Mouse (Mus musculus): ENCODE results near the gene Erh. TPM values are rescaled to one million over a fixed set of nuclear protein-coding genes. Genes with fewer than 3 reads are reported as not detected.

Gene Erh
- total RNA-seq, 2 experiments from 2014 or later: 34.4 to 44.6 TPM

DNA sequence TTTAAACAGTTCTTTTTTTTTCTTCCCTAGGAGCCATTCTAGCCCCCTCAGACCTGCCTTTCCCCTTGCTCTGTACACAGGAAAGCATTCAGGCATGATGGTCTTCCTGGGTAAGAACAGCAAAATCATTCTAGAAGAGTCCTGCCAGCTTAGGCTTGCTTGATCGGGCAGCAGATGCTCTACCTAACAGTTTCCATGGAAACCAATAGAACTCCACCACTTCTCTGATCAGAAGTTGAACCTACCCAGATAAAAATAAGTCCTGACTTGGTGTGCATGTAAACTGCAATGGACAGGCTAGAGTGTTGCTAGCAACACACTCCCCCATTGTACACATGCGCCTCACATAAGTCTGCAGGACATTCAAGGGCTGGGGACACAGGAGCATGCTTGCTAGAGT lies 39.9 kb downstream of the Erh start:
- no peak for TF ChIP-seq CTCF (conservative IDR thresholded peaks at IDR 0.05)
- DNase-seq (ENCODE audit: low spot score in 2 of 2): peak in 1 of 2 experiments; percentile 67
- no peak overlapping the region for H3K4me3 ChIP-seq
- H3K27ac ChIP-seq: peak overlapping the region; percentile 86

DNA sequence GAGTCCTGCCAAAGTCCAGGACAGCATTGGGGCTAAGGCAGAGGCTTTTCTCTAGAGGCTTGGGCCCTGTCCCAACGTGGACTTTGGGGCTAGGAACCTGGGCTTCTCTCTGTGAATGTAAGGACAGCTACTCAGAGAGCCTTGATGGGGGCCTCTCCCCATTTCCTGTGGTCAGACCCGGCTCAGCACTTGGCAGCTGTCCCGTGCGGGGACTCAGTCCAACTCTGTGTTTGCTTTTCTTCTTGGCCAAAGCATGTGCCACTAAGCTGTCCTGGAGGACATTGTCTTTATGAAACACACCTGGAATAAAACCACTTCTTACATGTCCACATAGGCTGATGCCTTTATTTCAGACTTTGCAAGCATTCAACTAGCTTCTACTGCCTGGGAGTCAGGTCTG lies 40.6 kb downstream of the Erh start:
- H3K4me3 ChIP-seq: no peak overlapping the region
- DNase-seq (ENCODE audit: low spot score in 2 of 2): no peak
- no peak for TF ChIP-seq CTCF (conservative IDR thresholded peaks at IDR 0.05)
- H3K27ac ChIP-seq: peak overlapping the region; percentile 86

DNA sequence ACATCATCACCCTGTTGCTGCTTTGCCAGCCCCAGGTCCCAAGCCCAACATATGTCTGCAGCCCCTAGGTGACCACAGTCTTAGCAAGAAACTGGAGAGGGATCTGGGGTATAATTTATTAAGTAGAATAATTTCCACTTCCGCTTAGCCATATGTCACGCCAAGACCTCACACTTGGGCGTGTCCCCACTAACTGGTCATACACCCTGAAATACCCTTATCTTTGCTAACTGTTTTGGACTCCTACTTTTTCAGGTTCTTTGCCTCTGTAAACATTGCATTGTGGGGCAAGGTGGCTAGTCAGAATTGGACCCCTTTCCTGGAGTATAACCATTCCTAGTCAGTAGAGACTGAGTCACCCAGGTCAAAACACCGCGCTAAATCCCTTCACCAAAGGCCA lies 41.7 kb downstream of the Erh start:
- Histone ChIP-seq H3K4me3 (no peak overlapping the region), H3K27ac (peak overlapping the region; percentile 86; the same call in 1 of the 2 replicates)
- DNase-seq (ENCODE audit: low spot score in 2 of 2): no peak
- TF ChIP-seq CTCF (conservative IDR thresholded peaks at IDR 0.05): no peak

DNA sequence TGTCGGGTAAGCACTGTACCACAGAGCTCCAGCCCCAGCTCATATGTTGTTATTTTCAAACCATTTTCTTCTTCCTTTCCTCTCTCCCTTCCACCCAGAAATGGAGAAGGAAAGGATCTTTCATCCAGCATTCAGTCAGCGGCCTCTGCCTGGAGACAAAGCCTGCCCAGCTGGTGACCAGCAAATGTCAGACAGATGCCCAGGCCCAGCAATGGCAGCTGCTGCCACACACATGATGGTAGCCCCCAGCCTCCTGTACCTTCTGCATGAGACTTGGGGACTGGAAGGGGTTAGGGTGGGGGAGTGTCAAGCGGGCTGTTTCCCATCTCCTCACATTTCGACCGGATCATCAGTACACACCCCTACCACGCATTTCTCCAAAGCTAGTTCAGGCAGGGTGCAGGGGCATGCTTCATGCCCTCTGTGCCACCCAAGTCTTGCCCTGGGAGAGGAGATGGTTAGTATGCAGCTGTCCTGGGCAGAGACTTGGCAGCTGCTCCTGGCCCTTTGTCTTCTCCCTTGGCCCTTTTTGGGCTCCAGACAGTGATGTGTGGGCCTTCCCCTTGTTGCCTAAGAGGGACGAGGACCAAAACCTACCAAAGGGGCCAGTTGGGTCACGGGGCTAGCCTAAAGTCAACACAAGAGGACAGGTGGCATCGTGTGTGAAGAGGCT lies 42.4 kb downstream of the Erh start:
- Histone ChIP-seq H3K27ac (peak overlapping the region; percentile 86), H3K4me3 (no peak overlapping the region)
- DNase-seq (ENCODE audit: low spot score in 2 of 2): no peak
- TF ChIP-seq CTCF (conservative IDR thresholded peaks at IDR 0.05): no peak

DNA sequence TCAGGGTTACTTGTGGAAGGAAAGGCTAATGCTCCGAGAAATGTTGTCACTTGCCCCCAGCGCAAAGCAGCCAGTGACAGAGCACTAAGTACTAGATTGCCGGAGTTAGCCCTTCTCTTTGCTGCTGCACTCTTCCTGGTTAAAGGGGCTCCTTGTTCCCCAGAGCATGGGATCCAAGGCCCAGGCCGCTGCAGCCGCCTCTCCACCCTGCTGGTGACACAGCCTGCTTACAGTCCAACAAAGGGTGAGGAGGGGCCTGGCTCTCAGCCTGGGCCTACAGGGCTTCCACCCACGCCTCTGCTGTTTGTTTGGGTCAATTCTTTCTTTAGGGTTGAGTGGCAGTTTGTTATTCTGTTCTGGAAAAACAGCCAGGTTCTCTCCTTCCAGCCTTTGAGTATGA lies 45.4 kb downstream of the Erh start:
- peak overlapping the region; percentile 88 for H3K27ac ChIP-seq
- no peak overlapping the region for H3K4me3 ChIP-seq
- peak; percentile 62 for TF ChIP-seq CTCF (conservative IDR thresholded peaks at IDR 0.05)
- DNase-seq (ENCODE audit: low spot score in 2 of 2): peak; percentile 42 to 69

DNA sequence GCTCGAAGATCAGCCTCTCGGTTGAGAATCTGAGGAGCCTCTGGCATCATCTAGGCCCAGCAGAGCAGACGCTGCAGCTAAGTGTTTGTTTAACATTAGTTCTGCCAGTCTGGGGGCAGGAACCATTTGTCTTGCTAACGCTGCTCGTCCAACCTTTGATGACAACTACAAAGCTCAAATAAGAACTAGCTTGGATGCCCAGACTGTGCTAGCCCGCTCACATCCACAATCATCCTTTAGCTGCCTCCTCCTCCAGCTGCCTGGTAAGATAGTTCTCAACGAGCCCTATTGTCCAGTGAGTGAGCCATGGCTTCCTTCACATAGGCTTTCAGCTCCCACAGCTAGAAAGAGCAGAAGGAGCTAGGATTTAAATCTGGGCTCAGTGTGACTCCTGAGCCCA lies 45.9 kb downstream of the Erh start:
- DNase-seq (ENCODE audit: low spot score in 2 of 2): no peak
- no peak for TF ChIP-seq CTCF (conservative IDR thresholded peaks at IDR 0.05)
- peak overlapping the region; percentile 88 for H3K27ac ChIP-seq
- no peak overlapping the region for H3K4me3 ChIP-seq

DNA sequence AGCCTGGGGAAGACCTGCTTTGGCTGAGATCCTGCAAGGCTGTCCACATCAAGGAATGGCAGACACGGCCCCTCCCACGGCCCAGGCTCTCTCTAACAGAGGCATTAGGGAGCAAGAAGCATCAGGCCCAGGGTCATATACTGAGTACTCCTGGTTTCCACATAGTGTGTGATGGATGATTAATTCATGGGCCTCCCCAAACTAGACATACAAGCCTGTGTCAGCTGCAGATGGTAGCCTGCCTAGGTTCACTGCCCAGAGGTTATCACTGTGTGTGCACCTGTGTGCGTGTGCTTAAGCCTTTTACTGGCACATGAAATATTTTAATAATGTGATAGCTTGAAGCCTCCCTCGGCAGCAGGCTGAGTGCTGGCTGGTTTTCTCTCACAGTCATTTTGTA lies 48.2 kb downstream of the Erh start:
- no peak for DNase-seq (ENCODE audit: low spot score in 2 of 2)
- no peak overlapping the region for H3K27ac ChIP-seq
- no peak for TF ChIP-seq CTCF (conservative IDR thresholded peaks at IDR 0.05)
- H3K4me3 ChIP-seq: no peak overlapping the region

DNA sequence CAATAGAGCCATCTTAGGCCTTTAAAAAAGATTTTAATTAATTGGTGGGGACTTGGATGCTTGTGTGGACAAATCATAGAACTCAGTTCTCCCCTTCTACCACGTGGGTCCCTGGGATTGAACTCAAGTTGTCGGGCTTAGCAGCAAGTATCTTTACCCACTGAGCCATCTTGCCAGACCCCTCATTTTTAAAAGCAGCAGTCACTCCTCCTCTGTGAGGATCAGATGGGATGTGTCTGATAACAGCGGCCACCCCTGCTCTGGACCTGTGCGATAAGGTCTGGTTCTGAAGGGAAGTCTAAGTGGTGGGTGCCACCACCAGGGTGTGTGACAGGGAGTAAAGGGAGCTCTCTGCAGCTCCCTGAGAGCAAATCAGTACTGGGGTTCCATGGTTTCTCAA lies 48.6 kb downstream of the Erh start:
- TF ChIP-seq CTCF (conservative IDR thresholded peaks at IDR 0.05): no peak
- no peak for DNase-seq (ENCODE audit: low spot score in 2 of 2)
- H3K27ac ChIP-seq: no peak overlapping the region
- H3K4me3 ChIP-seq: no peak overlapping the region

DNA sequence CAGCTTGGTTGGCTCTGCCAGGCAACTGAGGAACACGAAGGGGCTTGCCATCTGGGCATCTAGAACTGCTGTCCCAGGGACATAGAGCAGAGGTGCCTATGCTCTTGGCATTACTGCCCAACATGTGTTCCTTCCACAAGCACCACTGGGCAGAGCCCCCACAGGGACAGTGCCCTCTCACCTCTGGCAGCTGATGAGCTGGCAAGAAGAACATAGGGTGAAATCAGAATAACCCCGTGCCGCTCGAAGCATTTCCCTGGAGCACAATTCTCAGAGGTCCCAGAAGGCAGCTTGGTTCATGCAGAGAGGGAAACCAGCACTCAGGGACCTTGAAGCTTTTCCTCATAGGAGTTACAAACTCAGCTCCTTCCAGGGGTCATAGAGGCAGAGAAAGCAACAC lies 49.4 kb downstream of the Erh start:
- H3K4me3 ChIP-seq: no peak overlapping the region
- H3K27ac ChIP-seq: peak overlapping the region; percentile 18; the same call in 1 of the 2 replicates
- no peak for DNase-seq (ENCODE audit: low spot score in 2 of 2)
- no peak for TF ChIP-seq CTCF (conservative IDR thresholded peaks at IDR 0.05)

DNA sequence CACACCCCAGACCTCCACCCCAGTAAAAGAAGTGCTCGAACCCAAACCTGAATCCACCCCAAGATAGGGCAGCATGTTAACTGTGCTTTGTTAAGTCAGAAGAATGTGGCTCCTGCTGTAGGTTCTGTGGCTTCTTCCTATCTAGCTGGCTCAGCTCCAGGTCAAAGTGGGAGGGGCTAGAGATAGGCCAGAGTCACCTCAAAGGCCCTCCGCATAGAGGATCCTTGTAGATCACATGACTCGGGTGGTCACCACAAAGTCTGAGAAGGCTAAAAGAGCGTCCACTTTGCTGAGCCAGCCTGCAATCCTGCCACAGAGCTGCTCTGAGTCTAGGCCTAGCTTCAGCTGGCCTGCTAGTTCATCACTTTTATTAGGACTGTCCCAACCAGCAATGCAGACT lies 50.0 kb downstream of the Erh start:
- no peak for TF ChIP-seq CTCF (conservative IDR thresholded peaks at IDR 0.05)
- Histone ChIP-seq H3K4me3 (no peak overlapping the region), H3K27ac (peak overlapping the region; percentile 18; the same call in 1 of the 2 replicates)
- DNase-seq (ENCODE audit: low spot score in 2 of 2): no peak

DNA sequence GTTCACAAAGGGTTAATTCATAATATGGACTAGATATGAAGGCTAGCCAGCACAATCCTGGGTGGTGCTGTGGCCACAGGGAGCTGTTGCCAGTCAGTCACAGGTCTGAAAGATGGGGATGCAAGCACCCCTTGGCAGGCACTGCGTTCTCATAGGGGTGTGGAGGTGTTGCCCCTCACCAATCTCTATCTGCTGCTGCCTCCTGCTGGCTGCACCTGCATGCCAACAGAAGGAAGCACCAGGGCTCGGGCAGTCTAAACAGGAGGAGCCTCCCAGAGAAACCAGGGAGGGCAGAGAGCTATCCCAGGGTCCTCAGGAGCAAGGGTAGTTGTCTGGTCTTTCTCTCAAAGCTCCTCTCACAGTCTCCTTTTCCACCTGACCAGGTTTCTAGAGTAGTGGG lies 59.2 kb downstream of the Erh start:
- peak in 1 of 2 experiments; percentile 37 for DNase-seq (ENCODE audit: low spot score in 2 of 2)
- no peak overlapping the region for H3K27ac ChIP-seq
- TF ChIP-seq CTCF (conservative IDR thresholded peaks at IDR 0.05): peak; percentile 73
- no peak overlapping the region for H3K4me3 ChIP-seq

Other genes starting within 250 kb of the Erh start
- gene Dcaf5, start 207.7 kb downstream of the Erh start, total RNA-seq (2021): 10 to 100 TPM; 74.7 to 75.4 TPM
- 100 to 1,000 TPM; 105 to 122 TPM for gene Exd2, start 181.2 kb downstream of the Erh start, total RNA-seq (2021)
- gene Galnt16, start 126.1 kb downstream of the Erh start, total RNA-seq (2021): 100 to 1,000 TPM; 166 to 181 TPM
- gene Slc39a9, start 458 bp downstream of the Erh start, total RNA-seq (2021): 10 to 100 TPM; 37.8 to 37.9 TPM
- 1 to 10 TPM; 5.6 to 6.5 TPM for gene Plekhd1, start 48.2 kb upstream of the Erh start, total RNA-seq (2021)
- gene Ccdc177, start 116.3 kb upstream of the Erh start, total RNA-seq (2021): 10 to 100 TPM; 18.4 to 18.6 TPM
- gene Susd6, start 146.2 kb upstream of the Erh start, total RNA-seq (2021): 10 to 100 TPM; 71.6 to 72.1 TPM